Mouse (Mus musculus): Measurements from ENCODE around the gene Ndufaf2.

The Ndufaf2 gene

DNA sequence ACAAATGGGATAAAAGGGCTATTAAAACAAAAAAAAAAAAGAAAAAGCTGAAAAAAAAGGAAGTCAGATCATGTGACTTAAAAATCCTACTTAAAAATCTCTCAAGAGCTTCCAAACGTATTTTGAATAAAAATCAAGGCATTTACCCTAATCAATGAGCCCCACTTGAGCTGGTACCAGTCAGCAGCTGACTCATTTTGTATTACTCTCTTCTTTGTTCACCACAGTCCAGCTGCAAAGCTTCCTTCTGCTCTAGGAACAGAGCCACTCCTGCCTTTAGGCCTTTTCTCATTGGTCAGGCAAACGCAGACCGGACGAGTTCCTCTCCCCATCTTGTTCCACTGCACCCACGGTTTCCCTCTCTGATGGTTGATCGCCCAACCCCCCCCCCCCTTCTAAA lies 22.8 kb downstream of the Ndufaf2 start:
- DNase-seq: no peak

DNA sequence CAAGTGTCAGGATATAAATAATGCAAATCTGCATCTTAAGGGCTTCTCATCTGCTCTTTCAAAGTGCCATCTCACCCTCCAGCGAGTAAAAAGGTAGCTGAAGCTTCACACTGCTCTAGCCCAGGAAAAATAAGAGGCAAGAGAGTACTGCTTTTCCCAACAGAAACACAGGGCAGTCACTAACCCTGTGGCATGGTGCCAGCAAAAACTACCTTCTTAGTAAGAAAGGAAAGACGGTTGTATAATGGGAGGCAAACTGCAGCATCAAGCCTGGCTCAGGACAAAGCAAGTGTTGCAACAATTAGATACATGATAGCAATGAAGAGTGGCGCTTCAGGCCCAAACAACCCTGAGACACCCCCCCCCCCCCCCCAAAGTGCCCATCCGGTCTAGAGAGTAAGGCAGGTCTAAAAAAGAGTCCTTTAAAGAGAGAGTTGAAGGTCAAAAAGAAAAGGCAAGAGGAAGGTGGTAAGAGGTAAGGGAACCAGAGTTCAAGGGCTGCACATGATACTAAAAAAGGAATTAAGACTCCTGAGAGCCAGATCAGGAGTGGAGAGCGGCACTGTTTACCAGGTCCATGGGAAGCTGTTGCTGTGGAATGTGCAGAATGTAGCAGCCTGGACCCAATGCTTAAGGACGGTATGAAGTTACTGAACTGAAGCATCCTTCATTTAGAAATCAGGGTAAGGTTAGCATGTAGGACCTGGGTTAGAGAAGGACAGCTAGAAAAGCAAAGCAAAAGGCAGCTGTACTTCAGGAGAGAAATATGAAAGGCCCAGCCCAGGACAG lies 26.2 kb downstream of the Ndufaf2 start:
- peak; percentile 60 for DNase-seq

DNA sequence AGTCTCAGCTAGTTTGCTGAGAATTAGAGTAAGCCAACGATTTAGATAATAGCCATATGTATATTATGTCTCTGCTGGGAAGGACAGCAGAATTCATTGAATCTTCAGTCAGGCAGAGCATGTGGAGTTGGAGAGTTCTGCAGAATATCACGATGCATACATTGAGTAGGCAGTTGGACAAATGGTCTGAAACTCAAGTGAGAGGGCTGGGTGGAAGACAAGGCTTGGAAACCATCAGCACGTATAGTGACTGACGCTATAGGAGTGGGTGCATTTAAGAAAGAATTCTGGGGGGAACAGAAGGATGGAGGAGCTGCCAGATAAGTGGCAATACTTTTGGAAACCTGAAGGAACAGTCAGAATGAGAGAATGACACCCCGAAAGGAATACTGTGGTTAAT lies 27.7 kb downstream of the Ndufaf2 start:
- no peak for DNase-seq

DNA sequence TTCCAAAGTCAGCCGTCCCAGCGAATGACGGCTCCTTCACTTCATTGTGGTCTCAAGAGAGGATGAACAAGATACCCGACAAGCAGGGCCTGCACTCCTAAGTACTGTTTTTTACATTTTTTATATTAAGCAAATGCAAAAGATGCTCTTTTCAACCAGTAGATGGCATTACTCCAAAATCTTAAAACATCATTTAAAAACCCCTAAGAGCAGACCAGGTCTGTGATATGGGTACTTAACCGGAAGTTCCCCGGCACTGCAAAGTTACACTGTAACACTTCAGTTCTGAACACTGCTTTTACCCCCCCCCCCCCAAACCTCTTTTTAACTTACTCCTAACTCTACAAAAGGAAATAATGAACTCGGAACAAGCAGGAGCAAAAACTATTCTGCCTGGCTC lies 29.4 kb downstream of the Ndufaf2 start:
- no peak for DNase-seq

DNA sequence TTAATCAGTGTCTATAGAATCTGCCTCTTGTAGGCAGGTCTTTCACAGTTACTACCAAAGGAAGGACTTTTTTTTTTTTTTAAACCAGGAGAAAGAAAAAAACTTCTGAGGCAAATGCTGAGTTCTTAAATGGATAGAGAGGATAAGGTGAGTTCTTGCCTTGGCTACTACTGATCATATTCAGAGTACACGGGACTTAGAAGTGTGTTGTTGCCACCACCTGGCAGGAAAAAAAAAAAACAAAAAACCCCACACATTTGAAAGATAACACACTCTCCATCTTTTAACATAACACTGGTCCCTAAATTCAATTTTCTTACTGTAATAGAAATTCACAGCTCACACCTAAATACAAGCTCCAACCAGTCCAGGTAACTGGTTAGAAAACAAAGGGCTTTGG lies 30.5 kb downstream of the Ndufaf2 start:
- DNase-seq: no peak

DNA sequence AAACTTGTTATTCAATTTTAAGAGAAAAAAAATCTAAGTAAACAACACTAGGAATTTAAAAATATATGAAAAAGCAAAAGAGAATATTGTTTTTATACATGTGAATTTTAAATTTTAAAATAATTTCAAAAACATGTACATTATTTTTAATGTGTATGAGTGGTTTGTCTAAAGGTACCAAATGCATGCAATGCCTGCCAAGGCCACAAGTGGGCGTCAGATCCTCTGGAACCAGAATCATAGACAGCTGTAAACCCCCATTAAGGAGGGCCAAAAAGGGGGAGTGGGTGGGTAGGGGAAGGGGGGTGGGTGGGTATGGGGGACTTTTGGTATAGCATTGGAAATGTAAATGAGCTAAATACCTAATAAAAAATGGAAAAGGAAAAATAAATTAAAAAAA lies 31.3 kb downstream of the Ndufaf2 start:
- peak; percentile 62 for DNase-seq

DNA sequence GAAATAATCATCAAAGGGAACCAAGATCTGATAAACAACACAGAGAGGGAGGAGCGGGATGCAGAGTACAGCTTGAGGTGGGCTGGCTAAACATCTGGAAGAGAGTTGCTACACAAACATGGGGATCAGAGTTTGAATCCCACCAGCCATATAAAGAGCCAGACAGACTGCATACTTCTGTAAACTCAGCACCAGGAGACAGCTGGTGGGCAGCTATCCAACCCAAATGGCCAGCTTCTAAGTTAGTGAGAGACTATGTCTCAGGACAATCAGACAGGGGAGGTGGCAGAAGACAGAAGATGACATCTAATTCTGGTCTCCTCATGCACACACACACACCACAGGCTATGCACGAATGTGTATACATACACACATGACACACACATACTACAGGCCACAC lies 32.2 kb downstream of the Ndufaf2 start:
- no peak for DNase-seq

DNA sequence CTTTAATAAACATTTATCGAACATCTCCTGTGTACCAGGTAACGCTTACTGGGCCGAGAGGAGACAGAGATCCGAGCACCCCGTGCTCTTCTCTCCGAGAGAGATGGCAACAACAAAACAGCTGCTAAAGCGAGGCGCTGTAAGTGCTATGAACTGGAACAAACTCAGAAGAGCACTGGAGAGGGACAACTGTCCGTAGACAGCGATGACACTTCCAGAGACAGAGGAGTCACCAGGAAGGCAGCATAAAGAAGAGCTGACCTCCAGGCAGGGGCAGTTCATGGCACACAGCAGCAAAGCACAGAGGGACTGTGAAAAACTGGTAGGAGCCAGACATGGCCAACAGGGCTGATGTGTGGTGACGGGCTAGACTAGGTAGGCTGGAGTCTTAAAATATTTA lies 34.3 kb downstream of the Ndufaf2 start:
- no peak for DNase-seq

DNA sequence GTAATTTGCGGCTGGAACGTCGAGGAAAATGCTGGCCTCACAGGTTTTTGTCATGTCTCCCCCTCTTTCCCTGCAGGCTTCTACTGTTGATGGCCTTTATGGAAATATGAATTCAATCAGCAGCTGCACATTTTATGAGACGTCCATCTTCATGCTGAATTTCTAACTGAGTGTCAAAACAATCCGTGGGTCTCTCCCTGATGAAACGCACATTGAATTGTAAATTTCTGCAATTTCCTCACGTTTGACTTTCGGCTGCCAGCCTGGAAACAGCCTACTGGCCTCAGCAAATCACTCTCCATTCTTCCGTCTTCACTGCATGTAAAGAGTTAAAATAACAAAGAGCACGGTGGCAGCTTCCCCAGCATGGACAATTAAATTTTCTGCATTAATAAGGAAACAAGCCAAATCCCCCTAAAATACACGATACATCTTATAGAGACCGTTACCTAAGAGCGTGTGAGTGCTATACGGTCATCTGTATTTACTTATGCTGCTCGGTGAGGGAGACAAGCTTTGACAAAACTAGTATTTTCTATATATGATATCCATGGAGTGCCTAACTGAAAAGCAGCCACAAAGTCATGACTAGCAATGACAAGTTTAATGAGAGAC lies 35.2 kb downstream of the Ndufaf2 start:
- no peak for DNase-seq

DNA sequence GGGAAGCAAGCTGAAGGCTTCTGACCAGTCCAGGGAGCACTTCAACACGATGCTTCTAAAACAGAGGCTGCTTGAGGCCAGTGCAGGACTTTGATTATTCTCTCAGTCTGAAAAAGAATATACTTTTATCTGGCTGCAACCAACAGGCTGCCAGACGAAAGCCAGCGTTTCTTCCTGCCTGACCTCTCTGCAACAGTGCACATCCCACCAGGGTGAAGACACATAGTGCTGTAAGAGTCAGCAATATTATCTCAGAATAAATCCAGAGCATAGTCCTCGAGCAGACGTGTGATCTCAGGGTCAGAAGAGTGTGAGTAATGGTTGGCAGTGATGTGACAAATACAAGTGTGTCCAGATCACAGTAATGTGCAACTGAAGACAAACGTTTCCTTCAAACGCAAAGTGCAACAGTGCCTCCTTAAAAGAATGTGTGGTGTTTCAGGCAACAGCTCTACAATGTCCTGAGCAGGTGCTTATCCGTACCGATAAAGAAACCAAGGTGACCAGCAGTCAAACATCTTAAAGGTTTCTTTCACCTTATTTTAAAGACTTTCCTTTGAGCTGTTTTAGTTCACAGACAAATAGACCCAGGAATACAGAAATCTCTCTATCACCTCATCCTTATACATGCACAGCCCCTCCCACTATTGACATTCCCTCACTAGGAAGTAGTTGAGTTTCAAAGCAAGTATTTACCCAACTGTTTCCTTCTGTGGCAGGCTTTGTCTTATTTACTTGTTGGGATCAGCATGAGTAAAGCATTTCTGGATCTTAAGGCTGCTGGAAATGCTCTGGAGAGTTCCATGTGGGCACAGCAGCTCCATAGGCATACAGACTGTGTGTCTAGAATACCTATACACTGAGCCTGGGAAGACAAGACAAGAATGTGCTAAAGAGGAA lies 38.8 kb downstream of the Ndufaf2 start:
- no peak for DNase-seq

DNA sequence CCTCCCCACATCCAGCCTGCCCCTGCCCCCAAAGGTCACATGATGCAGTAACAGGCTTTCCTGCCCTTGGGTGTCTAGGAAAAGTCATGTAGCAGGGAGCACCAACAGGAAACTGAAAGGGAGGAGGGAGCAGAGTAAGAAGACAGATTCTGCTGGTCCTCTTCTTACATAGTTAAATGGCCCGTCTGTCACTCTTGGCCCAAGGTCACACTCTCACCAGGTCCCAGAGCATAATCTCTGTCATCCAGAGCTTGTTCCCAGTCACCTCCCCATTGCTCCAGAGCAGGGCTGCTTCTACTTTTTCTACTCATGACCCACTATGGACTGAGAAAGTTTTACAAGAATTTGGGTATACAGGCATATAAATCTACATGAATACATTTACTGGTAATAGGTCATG lies 40.2 kb downstream of the Ndufaf2 start:
- DNase-seq: no peak

DNA sequence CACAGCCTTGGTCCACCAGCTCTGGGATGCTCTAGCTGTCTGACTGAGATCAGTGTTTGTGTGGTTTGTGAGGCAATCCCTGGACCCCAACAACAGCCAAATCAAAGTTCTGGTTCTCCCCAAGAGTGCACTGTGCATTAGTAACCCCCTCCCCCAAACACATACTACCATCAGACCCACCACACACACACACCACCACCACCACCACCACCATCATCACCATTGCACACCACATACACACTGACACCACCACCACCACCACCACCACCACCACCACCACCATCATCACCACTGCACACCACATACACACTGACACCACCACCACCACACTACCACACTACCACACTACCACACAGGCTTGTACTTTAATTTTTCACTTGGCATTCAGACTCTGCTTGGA lies 40.8 kb downstream of the Ndufaf2 start:
- no peak for DNase-seq

DNA sequence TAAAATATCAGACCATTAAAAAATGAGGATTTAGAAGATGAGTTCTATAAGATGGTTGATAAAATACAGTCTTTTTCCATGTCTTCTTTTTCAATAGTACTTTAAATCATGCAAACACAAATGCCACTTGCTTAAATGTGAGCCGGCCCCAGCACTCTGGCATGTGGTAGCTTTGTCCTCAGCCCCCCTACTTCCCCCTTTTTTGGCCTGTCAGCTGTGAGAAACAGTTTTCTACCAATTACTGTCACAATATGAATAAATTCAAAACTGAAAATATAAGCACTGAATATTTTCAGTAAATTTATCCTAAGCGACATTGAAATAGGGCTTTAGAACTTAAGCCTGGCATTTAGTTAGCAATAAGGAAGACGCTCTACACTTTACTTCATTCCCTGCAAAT lies 44.2 kb downstream of the Ndufaf2 start:
- DNase-seq: no peak

DNA sequence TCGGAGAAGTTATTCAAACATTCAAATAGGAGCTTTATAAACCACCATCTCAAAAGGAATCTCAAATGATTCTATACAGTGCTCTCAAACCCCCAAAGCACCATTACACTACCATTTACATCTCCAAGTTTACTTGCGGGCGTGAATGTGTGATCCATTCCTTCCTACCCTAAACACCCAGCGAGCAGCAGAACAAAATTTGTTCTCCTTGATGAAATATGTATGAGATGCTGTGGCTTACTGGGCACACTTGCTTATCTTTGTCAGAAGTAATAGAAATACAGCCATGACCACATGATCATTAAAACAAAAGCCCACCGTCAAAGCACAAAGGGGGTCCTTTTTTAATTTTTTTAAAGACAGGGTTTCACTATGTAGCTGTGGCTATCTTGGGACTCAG lies 44.9 kb downstream of the Ndufaf2 start:
- no peak for DNase-seq

DNA sequence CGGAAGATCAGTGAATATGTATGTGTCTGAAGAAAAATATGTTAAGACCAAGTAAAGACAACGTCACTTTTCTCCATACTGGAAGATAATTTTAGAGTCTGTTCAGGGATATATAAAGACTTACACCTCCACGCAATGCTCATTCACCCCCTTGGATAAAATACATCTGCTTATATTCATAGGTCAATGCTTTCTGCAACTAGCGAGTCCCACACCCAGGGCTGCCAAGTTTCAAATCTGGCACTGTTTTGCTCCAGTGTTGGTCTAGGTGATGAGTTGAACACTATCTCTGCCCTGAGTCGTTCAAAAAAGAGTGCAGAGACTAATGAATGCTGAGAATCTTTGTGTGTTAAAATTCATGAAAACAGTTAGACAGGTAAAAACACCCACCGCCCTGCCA lies 47.5 kb downstream of the Ndufaf2 start:
- no peak for DNase-seq

DNA sequence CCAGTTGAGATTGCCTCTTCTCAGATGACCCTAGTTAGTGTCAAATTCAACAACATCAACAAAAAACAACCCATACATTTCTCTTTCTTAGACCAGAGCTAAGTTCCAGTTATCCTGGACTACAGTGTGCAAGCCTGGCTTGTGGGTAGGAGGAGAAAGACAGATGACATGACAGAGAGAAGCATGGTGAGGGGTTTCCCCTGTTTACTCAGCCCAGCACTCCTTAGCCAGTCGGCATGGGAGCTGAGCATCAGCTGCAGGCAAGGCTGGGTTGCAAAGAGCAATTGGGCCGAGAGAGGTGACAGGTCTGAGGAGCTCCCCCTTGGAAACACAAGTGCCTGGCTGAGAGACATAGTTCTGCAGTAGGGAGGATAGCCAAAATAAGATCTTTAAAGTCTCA lies 57.7 kb downstream of the Ndufaf2 start:
- no peak for DNase-seq

DNA sequence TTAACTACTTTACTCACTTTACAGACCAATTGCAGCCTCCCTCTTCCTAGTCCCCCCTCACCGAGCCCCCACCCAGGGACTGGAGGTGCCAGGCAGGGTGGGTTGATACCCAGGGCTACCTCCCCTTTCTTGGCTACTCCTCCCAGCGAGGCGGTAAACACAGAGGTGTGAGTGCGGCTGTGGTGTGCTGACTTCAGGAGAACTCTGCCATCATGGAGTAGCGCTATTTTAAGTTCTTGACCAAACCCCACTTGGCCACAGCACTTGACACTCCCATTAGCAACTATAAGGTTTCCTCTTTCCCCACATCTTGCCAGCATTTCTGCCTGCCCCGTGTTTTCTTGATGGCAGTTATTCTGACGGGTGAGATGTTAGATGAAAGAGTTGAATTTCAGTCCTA lies 62.0 kb downstream of the Ndufaf2 start:
- no peak for DNase-seq

DNA sequence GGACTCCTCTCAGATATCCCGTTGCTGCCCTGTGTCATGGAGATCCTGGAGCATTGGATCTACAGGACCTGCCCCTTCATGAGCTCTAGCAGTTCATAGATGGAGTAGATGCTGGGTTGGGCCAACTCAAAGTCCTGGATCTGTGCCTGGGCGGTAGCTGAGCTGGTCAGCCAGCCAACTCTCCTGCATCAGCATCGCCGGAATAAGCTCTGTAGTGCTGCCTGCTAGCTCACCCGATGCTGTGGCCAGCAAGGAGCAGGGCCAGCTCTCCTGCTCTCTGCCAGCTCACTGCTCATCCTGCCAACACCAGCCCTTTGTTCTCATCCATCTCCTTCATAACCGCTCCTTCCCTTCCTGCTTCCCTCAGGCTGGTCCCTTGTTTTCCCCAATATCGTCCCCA lies 62.8 kb downstream of the Ndufaf2 start:
- DNase-seq: no peak

DNA sequence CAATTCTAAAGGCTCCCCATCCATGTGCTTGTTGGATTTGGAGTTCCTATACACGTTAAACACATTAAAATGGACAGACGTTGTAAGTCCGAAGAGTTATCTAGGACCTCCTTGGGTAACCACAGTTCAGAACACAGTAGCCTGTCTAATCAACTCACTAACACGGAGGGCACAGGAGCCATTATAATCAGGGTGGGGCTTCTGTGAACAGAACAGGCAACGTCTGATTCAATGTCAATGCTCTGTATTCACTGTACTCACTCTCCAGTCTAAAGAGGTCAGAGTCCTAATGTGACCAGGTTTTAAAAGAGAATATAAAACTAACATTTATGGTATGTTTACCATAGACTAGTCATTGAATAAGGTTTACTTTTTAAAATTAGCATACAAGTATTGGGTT lies 63.7 kb downstream of the Ndufaf2 start:
- no peak for DNase-seq

DNA sequence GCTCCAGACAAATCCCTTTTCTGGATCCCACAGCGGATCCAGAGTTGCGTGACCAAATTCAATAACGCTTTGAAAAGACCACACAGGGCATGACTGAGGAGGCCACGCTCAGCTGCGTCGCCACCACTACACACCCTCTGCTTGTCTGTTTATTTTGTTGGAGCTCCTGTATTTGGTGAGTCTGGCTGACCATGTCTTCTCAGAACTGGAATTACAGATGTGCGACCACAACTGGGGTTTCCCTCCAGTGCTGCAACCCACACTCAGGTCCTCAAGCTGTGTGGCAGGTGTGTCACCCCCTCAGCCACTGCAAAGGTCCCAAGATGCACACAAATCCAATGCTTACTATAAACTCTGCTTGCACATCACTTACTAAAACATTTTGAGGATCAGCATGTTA lies 66.1 kb downstream of the Ndufaf2 start:
- DNase-seq: no peak

DNA sequence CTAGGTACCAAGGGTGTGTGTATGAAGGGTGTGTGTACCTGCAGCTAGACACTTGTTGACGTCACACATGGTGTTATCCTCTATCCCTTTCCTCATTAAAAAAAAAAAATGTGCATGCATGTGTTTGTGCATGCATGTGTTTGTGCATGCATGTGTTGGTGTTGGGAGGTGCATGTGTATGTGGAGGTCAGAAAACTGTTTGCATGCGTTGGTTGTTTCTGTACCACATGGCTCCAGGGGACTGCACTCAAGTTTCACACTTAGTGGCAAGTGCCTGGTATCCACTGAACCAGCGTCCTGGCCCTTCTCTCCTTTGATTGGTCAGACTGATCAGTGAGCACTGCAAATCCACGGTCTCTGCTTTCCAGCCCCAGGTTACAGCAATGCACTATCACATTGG lies 71.7 kb downstream of the Ndufaf2 start:
- no peak for DNase-seq

DNA sequence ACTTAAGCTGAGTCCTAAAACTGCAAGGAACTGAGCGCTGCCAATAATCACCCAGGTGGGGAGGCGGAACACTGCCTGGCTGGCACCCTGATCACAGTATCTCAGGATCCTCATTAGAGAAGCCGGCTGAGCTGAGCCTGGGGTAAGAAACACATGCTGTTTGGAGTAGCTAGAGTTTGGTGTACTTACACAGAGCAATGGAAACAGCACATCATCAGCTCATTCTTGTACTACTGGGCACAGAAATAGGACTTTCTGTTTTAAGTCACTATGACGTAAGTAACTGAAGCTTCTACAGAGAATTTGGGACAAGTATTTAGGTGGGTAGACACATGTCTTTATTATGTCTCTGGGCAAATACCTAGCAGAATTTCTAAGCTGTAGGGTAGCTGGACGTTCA lies 72.4 kb downstream of the Ndufaf2 start:
- DNase-seq: no peak

DNA sequence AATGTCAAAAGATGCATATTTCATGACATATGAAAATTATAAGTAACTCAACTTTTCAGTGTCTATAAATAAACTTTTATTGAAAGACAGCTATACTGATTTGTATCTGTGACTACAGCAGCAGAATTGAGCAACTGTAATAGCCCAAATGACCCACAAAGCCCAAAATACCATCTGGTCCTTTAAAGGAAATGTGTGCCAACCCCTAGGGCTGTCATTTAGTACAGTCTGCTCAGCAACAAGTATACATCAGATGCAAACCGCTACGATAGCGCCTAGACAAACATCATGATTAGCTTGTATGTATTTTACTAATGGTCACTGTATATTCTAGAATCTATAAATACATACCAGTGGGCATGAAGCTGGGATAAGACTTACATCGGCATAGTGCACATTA lies 74.3 kb downstream of the Ndufaf2 start:
- DNase-seq: no peak

DNA sequence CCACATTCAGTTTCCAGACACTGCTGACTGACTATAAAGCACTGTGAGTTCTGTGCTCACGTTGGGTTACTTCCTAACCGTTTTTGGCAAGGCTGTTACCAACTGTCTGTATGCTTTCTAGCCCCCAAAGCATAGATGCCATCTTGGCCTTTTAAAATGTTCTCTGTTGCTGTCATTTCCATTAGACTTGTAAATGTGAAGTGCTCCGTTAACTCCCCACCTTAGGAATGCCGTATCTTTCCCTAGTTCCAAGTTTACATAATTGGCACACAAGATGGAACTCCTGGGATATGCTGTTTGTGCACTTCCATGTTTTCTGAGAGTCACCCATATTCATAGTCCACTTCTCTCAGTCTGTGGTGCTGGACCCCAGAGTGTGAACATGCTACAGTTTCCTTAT lies 80.5 kb downstream of the Ndufaf2 start:
- DNase-seq: no peak

Data from kidney, postnatal 10 days (tissue).